Mouse (Mus musculus): ENCODE measurements around the gene Hibch. TPM values are rescaled to one million over a fixed set of nuclear protein-coding genes. Genes with fewer than 3 reads are reported as not detected.
A peak's percentile ranks its signal among the peaks of the same experiment; 100 is the strongest.

Hibch gene
- polyA plus RNA-seq, 1 experiment from 2014 or later = 21.3 TPM

- no peaks in the 10 kb centered on the region for H3K4me1 ChIP-seq (replicated peaks; ENCODE audit: control insufficient read depth, insufficient read depth)
- no peak overlapping the region for H3K9ac ChIP-seq (ENCODE audit: low read length)
- H3K27me3 ChIP-seq (ENCODE audit: control insufficient read depth, insufficient read depth, low read length) = no peaks in the 10 kb centered on the region
- no peak overlapping the region for H3K4me2 ChIP-seq (replicated peaks; ENCODE audit: low read depth)
- H3K27ac ChIP-seq (replicated peaks) = no peak overlapping the region
- H3K4me3 ChIP-seq (ENCODE audit: low read depth, low read length) = no peak overlapping the region
- H3K9me3 ChIP-seq (ENCODE audit: control insufficient read depth, low read length) = no peaks in the 10 kb centered on the region
- no peak for DNase-seq (ENCODE audit: low spot score)
- TF ChIP-seq CTCF (IDR thresholded peaks at IDR 0.05; ENCODE audit: low read depth) = no peak
- TF ChIP-seq EP300 (optimal IDR thresholded peaks at IDR 0.05) = no peak
- WGBS = 86% methylated on average over 5 of the region's 5 CpGs
- no peak for ATAC-seq (ENCODE audit: low FRiP score, low TSS enrichment)
- H3K36me3 ChIP-seq (ENCODE audit: control insufficient read depth, insufficient read depth, low read length) = no peaks in the 10 kb centered on the region
Observed at GRCm38 (mm10) chr1:52947895-52948294, 103.2 kb downstream of the Hibch start.

DNA sequence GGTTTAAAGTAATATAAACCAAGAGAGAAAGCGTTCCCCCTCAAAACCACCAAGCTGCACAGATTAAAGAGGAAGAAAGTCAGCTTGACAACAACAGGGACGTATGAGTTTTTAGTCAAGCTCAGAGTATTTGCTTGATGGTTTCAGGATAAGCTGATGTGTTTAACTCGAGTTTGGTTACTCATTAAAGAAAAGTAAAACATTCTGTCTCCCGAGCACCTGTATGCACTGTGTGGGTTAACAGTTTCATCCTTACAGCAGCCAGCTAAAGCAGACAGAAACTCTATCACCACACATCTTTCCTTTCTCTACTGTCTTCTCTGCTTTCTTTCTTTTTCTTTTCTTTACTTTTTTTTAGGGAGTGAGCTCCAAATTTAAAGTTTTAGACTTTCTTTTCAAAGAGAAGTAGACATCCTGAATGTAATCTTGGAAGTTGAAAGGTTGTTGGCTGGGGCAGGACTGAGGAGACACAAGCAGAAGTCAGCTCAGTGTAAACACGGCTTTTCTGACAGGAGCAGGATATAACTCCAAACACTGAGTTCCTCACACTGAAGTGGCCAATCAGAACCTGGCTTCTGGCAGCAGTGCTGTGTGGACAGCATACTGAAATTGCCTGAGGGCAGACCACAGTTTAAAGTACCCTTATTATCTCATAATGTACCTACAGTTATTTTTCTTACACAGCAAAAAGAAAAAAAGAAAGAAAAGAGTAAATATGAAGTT is 106.6 kb downstream of the Hibch start:
- TF ChIP-seq EP300 (optimal IDR thresholded peaks at IDR 0.05) (no peak), CTCF (IDR thresholded peaks at IDR 0.05; ENCODE audit: low read depth) (no peak)
- Histone ChIP-seq H3K9me3 (ENCODE audit: control insufficient read depth, low read length) (no peaks in the 10 kb centered on the region), H3K4me3 (ENCODE audit: low read depth, low read length) (no peak overlapping the region), H3K27ac (replicated peaks) (no peak overlapping the region), H3K27me3 (ENCODE audit: control insufficient read depth, insufficient read depth, low read length) (no peaks in the 10 kb centered on the region), H3K9ac (ENCODE audit: low read length) (no peak overlapping the region), H3K36me3 (ENCODE audit: control insufficient read depth, insufficient read depth, low read length) (no peaks in the 10 kb centered on the region), H3K4me1 (replicated peaks; ENCODE audit: control insufficient read depth, insufficient read depth) (no peaks in the 10 kb centered on the region), H3K4me2 (replicated peaks; ENCODE audit: low read depth) (0 out of 2 replicates have a peak overlapping the region, but pooled peaks have one; percentile 1)
- no peak for DNase-seq (ENCODE audit: low spot score)
- 16% methylated on average over 5 of the region's 5 CpGs for WGBS
- no peak for ATAC-seq (ENCODE audit: low FRiP score, low TSS enrichment)

DNA sequence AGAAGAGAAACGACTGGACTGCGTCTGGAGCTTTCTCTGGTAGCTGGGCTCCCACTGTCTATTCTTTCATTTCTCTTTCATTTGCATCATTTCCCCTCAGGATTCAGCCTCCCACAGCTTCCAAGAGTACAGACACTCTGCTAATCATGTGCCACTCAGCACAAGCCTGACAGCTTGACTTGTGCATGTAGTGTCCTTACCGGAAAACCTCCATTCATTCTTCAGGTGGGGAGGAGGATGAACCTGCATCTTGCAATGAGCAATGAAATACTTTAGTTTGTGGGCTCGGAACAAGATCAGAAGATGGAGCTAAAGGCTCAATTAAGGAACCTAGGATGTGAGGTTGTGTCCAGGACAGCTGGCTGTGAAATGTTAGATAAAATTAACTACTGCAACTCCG is 107.4 kb downstream of the Hibch start:
- WGBS = 9% methylated on average over 5 of the region's 5 CpGs
- H3K27me3 ChIP-seq (ENCODE audit: control insufficient read depth, insufficient read depth, low read length) = no peaks in the 10 kb centered on the region
- H3K4me3 ChIP-seq (ENCODE audit: low read depth, low read length) = peak overlapping the region; percentile 57
- ATAC-seq (ENCODE audit: low FRiP score, low TSS enrichment) = no peak
- H3K4me1 ChIP-seq (replicated peaks; ENCODE audit: control insufficient read depth, insufficient read depth) = no peaks in the 10 kb centered on the region
- H3K9me3 ChIP-seq (ENCODE audit: control insufficient read depth, low read length) = no peaks in the 10 kb centered on the region
- no peaks in the 10 kb centered on the region for H3K36me3 ChIP-seq (ENCODE audit: control insufficient read depth, insufficient read depth, low read length)
- TF ChIP-seq EP300 (optimal IDR thresholded peaks at IDR 0.05) (no peak), CTCF (IDR thresholded peaks at IDR 0.05; ENCODE audit: low read depth) (peak; percentile 51)
- DNase-seq (ENCODE audit: low spot score) = no peak
- no peak overlapping the region for H3K27ac ChIP-seq (replicated peaks)
- peak overlapping the region; percentile 68 for H3K9ac ChIP-seq (ENCODE audit: low read length)
- H3K4me2 ChIP-seq (replicated peaks; ENCODE audit: low read depth) = peak overlapping the region; percentile 98

DNA sequence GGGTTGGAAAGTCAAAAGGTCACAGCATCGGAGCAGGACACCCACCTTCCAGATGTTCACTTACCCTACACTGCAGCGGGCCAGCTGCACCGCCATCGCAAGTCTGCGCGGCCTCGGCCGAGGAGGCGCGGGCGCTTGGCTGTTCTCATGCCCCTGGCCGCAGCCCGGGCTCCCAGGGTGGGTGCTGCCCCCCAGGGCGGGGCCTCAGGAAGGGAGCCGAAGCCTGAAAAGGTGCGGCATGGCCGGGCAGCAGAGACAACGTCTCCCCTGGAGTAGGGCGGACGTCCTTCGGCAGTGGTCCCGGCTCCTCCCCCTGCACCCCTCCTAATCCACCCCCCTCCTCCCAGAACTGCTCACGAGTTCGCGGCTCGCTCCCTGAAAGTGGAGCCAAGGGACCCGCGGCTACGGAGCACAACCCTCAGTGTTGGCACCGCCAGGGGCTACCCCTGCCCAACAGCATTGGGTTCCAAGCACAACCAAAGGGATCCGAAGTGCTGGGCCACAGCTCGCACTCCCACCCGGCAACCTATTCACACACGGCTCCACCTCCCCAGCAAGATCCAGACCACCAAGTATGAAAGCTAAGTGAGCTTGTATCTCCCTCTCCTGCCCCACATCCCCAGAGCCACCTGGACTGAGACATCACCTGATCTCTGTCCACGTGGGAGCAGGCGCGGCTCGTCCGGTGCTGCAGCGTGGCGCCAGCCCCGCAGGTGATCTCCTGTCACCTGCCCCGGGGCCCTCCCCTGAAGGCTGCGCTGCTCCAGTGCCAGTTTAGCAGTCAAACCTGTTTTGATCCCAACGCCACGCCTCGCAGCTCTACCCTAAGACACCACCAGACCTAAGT is 108.0 kb downstream of the Hibch start:
- H3K27me3 ChIP-seq (ENCODE audit: control insufficient read depth, insufficient read depth, low read length) = no peaks in the 10 kb centered on the region
- DNase-seq (ENCODE audit: low spot score) (peak; percentile 89), ATAC-seq (ENCODE audit: low FRiP score, low TSS enrichment) (peak; percentile 95)
- peak overlapping the region; percentile 53; the same call in 1 of the 2 replicates for H3K27ac ChIP-seq (replicated peaks)
- H3K4me3 ChIP-seq (ENCODE audit: low read depth, low read length) = peak overlapping the region; percentile 57
- 2% methylated on average over 47 of the region's 47 CpGs for WGBS
- H3K36me3 ChIP-seq (ENCODE audit: control insufficient read depth, insufficient read depth, low read length) = no peaks in the 10 kb centered on the region
- H3K9me3 ChIP-seq (ENCODE audit: control insufficient read depth, low read length) = no peaks in the 10 kb centered on the region
- H3K9ac ChIP-seq (ENCODE audit: low read length) = peak overlapping the region; percentile 68
- H3K4me2 ChIP-seq (replicated peaks; ENCODE audit: low read depth) = peak overlapping the region; percentile 98
- no peaks in the 10 kb centered on the region for H3K4me1 ChIP-seq (replicated peaks; ENCODE audit: control insufficient read depth, insufficient read depth)
- TF ChIP-seq CTCF (IDR thresholded peaks at IDR 0.05; ENCODE audit: low read depth) (no peak), EP300 (optimal IDR thresholded peaks at IDR 0.05) (no peak)

DNA sequence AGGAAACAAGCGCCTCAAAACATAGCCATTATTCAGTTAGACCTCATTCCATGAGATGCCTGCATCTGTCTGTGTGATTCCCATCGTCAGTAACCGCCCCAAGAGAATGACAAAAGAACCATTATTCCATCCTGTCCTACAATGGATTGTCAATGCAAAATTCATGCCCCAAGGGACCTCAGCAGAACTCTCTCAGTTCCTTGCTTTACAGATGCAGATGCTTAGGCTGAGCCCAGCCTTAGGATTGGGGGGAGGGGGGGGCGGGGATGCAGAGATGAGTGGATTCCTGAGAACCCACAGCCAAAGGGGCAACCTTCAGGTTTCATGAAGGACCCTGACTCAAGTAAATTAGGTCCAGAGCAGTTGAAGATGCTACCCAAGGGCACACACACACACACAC is 108.8 kb downstream of the Hibch start:
- TF ChIP-seq EP300 (optimal IDR thresholded peaks at IDR 0.05) (no peak), CTCF (IDR thresholded peaks at IDR 0.05; ENCODE audit: low read depth) (no peak)
- ATAC-seq (ENCODE audit: low FRiP score, low TSS enrichment) (no peak), DNase-seq (ENCODE audit: low spot score) (no peak)
- no peaks in the 10 kb centered on the region for H3K36me3 ChIP-seq (ENCODE audit: control insufficient read depth, insufficient read depth, low read length)
- H3K9me3 ChIP-seq (ENCODE audit: control insufficient read depth, low read length) = no peaks in the 10 kb centered on the region
- H3K4me2 ChIP-seq (replicated peaks; ENCODE audit: low read depth) = peak overlapping the region; percentile 98
- 37% methylated on average over 4 of the region's 4 CpGs for WGBS
- H3K4me3 ChIP-seq (ENCODE audit: low read depth, low read length) = peak overlapping the region; percentile 57; the same call in 1 of the 2 replicates
- no peak overlapping the region for H3K9ac ChIP-seq (ENCODE audit: low read length)
- H3K27me3 ChIP-seq (ENCODE audit: control insufficient read depth, insufficient read depth, low read length) = no peaks in the 10 kb centered on the region
- H3K27ac ChIP-seq (replicated peaks) = no peak overlapping the region
- no peaks in the 10 kb centered on the region for H3K4me1 ChIP-seq (replicated peaks; ENCODE audit: control insufficient read depth, insufficient read depth)

GRCm38 (mm10) chr1:52954456-52954855 is 109.7 kb downstream of the Hibch start:
- Histone ChIP-seq H3K9ac (ENCODE audit: low read length) (no peak overlapping the region), H3K9me3 (ENCODE audit: control insufficient read depth, low read length) (no peaks in the 10 kb centered on the region), H3K36me3 (ENCODE audit: control insufficient read depth, insufficient read depth, low read length) (no peaks in the 10 kb centered on the region), H3K4me3 (ENCODE audit: low read depth, low read length) (no peak overlapping the region), H3K27me3 (ENCODE audit: control insufficient read depth, insufficient read depth, low read length) (no peaks in the 10 kb centered on the region), H3K4me2 (replicated peaks; ENCODE audit: low read depth) (no peak overlapping the region), H3K27ac (replicated peaks) (no peak overlapping the region), H3K4me1 (replicated peaks; ENCODE audit: control insufficient read depth, insufficient read depth) (no peaks in the 10 kb centered on the region)
- TF ChIP-seq EP300 (optimal IDR thresholded peaks at IDR 0.05) = no peak
- TF ChIP-seq CTCF (IDR thresholded peaks at IDR 0.05; ENCODE audit: low read depth) = no peak
- WGBS = 75% methylated on average over 2 of the region's 2 CpGs
- ATAC-seq (ENCODE audit: low FRiP score, low TSS enrichment) (no peak), DNase-seq (ENCODE audit: low spot score) (no peak)

Data from stomach, postnatal 0 days (tissue).